Mouse (Mus musculus) limb, embryonic 11.5 days (tissue): ENCODE measurements around the gene Col5a1. TPM values are rescaled to one million over a fixed set of nuclear protein-coding genes. Genes with fewer than 3 reads are reported as not detected.

Source experiments
- ATAC-seq: fragments of 200-750 bp; cut with Nextera tagmentation; 2 replicates; pipeline ENCODE4 v1.8.0; 2017; ENCODE audit warnings: low read depth; ENCODE audit not compliant: insufficient number of reproducible peaks, low FRiP score, low TSS enrichment
- DNase-seq: peaks from one replicate; pipeline ENCODE4 v3.0.0-alpha.2; 2015; ENCODE audit warnings: low spot score
- H3K27ac ChIP-seq: fragments of 300-500 bp; sonication (generic); replicated peaks from 2 replicates; pipeline ENCODE4 v1.5.1; 2014; ENCODE audit warnings: low read depth, mild to moderate bottlenecking, low read length
- H3K27me3 ChIP-seq: fragments of 300-500 bp; sonication (generic); 2 replicates; pipeline ENCODE4 v1.6.1; 2014; ENCODE audit warnings: mild to moderate bottlenecking, low read length, mixed read lengths; ENCODE audit not compliant: control insufficient read depth, insufficient read depth
- H3K36me3 ChIP-seq: fragments of 300-500 bp; sonication (generic); 2 replicates; pipeline ENCODE4 v1.6.1; 2014; ENCODE audit warnings: mild to moderate bottlenecking, low read length, moderate library complexity, mixed read lengths; ENCODE audit not compliant: control insufficient read depth, insufficient read depth
- H3K4me1 ChIP-seq: fragments of 300-500 bp; sonication (generic); 2 replicates; pipeline ENCODE4 v1.6.1; 2014; ENCODE audit warnings: low read length, mixed read lengths; ENCODE audit not compliant: control insufficient read depth, insufficient read depth
- H3K4me2 ChIP-seq: fragments of 300-500 bp; sonication (generic); 2 replicates; pipeline ENCODE4 v1.6.1; 2014; ENCODE audit warnings: low read depth, mild to moderate bottlenecking, moderate library complexity; ENCODE audit not compliant: severe bottlenecking
- H3K4me3 ChIP-seq: fragments of 300-500 bp; sonication (generic); 2 replicates; pipeline ENCODE4 v1.5.1; 2014; ENCODE audit warnings: low read depth, low read length
- H3K9ac ChIP-seq: fragments of 300-500 bp; sonication (generic); 2 replicates; pipeline ENCODE4 v1.6.1; 2014; ENCODE audit warnings: mild to moderate bottlenecking, low read length
- H3K9me3 ChIP-seq: fragments of 300-500 bp; sonication (generic); 2 replicates; pipeline ENCODE4 v1.6.1; 2016; ENCODE audit warnings: low read length; ENCODE audit not compliant: control insufficient read depth
- WGBS: fragments of 180-500 bp; shearing (Covaris S2); extraction: QIAGEN DNeasy Blood & Tissue Kit; methylation state at CpG from one replicate; pipeline ENCODE4 v1.1.7; 2014; 5-methylcytosine and 5-hydroxymethylcytosine counted together
- polyA plus RNA-seq: library from polyadenylated mRNA; unstranded; fragments of >200 nt; fragmentation: Nextera tagmentation; extraction: Ambion mirVana; gene quantifications from 2 replicates; pipeline ENCODE4 v1.2.1, GENCODE M21; 2014

Gene Col5a1
- polyA plus RNA-seq, 1 experiment from 2014 or later = 28.5 TPM

GRCm38 (mm10) chr2:27947917-27948316, 61.7 kb downstream of the Col5a1 start:
- Histone ChIP-seq H3K4me3 (no peak overlapping the region), H3K9ac (no peak overlapping the region), H3K9me3 (no peaks in the 10 kb centered on the region), H3K4me1 (no peaks in the 10 kb centered on the region), H3K4me2 (no peak overlapping the region), H3K36me3 (peaks cover 2% of the 10 kb centered on the region; the same call in 1 of the 2 replicates), H3K27ac (no peak overlapping the region), H3K27me3 (no peaks in the 10 kb centered on the region)
- no peak for ATAC-seq
- WGBS = 89% methylated on average over 5 of the region's 5 CpGs
- DNase-seq = no peak

- 89% methylated on average over 3 of the region's 3 CpGs for WGBS
- H3K4me2 ChIP-seq = no peak overlapping the region
- H3K9me3 ChIP-seq = no peaks in the 10 kb centered on the region
- peaks cover 2% of the 10 kb centered on the region for H3K36me3 ChIP-seq
- peaks cover 2% of the 10 kb centered on the region; the same call in 1 of the 2 replicates for H3K4me1 ChIP-seq
- H3K27ac ChIP-seq = no peak overlapping the region
- no peak for DNase-seq
- H3K9ac ChIP-seq = no peak overlapping the region
- H3K4me3 ChIP-seq = no peak overlapping the region
- H3K27me3 ChIP-seq = no peaks in the 10 kb centered on the region
- ATAC-seq = no peak
These were observed 67.6 kb downstream of the Col5a1 start for GRCm38 (mm10) chr2:27953866-27954265.

- H3K9ac ChIP-seq = no peak overlapping the region
- H3K9me3 ChIP-seq = no peaks in the 10 kb centered on the region
- no peak overlapping the region for H3K4me3 ChIP-seq
- DNase-seq (no peak), ATAC-seq (no peak)
- H3K4me2 ChIP-seq = no peak overlapping the region
- peaks cover 2% of the 10 kb centered on the region; the same call in 1 of the 2 replicates for H3K4me1 ChIP-seq
- peaks cover 2% of the 10 kb centered on the region for H3K36me3 ChIP-seq
- H3K27ac ChIP-seq = no peak overlapping the region
- no peaks in the 10 kb centered on the region for H3K27me3 ChIP-seq
- 18% methylated on average over 3 of the region's 3 CpGs for WGBS
These were observed 68.7 kb downstream of the Col5a1 start for GRCm38 (mm10) chr2:27954924-27955323.

DNA sequence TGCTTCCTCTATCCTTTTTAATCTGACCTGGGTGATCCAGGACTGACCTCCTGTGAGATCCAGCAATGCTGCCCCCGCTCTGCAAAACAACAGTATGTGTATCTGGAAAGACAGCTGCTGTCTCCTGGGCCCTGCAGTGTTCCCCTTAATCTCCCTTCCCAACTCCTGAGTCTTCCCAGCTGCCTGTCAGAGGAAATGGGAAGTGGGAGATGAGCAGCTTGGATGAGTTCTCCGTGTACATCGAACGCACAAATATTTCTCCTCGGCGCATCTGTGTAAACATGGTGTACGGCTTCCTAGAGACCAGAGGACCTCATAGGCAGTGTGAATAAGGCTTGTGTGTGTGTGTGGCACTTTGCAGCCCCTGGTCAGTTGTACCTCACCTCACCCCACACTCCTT, 70.5 kb downstream of the Col5a1 start:
- no peaks in the 10 kb centered on the region for H3K9me3 ChIP-seq
- DNase-seq = no peak
- no peaks in the 10 kb centered on the region; the same call in none of the 2 replicates for H3K36me3 ChIP-seq
- H3K4me2 ChIP-seq = no peak overlapping the region
- WGBS = 92% methylated on average over 7 of the region's 7 CpGs
- peaks cover 2% of the 10 kb centered on the region; the same call in 1 of the 2 replicates for H3K4me1 ChIP-seq
- no peak overlapping the region for H3K4me3 ChIP-seq
- H3K9ac ChIP-seq = no peak overlapping the region
- no peaks in the 10 kb centered on the region for H3K27me3 ChIP-seq
- ATAC-seq = no peak
- no peak overlapping the region for H3K27ac ChIP-seq

DNA sequence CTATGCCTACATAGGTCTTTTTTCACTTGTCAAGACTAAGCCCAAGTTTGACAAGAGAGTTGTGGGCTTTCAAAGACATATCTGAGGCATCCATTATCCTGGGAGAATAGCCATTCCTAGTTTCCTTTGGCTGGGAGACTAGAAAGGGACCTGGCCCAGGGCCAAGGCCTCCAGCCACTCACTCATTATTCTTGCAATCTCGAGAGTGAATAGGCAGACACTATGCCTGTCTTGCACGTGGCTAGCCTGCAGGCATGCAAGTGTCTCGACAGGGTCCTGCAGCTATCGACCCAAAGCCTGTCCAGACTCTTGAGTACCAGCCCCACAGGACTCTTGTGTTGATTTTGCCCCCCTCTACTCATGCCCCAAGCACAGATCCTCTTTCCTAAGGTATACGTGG, 71.0 kb downstream of the Col5a1 start:
- no peak overlapping the region for H3K4me2 ChIP-seq
- H3K36me3 ChIP-seq = no peaks in the 10 kb centered on the region; the same call in none of the 2 replicates
- no peak for DNase-seq
- H3K9ac ChIP-seq = no peak overlapping the region
- peaks cover 2% of the 10 kb centered on the region; the same call in 1 of the 2 replicates for H3K4me1 ChIP-seq
- H3K27me3 ChIP-seq = no peaks in the 10 kb centered on the region
- WGBS = 74% methylated on average over 5 of the region's 5 CpGs
- no peak overlapping the region for H3K4me3 ChIP-seq
- ATAC-seq = no peak
- H3K27ac ChIP-seq = no peak overlapping the region
- no peaks in the 10 kb centered on the region for H3K9me3 ChIP-seq

GRCm38 (mm10) chr2:27959275-27959674, 73.0 kb downstream of the Col5a1 start:
- H3K36me3 ChIP-seq = no peaks in the 10 kb centered on the region; the same call in 1 of the 2 replicates
- H3K4me2 ChIP-seq = no peak overlapping the region
- H3K4me3 ChIP-seq = no peak overlapping the region
- H3K27ac ChIP-seq = no peak overlapping the region
- H3K4me1 ChIP-seq = peaks cover 2% of the 10 kb centered on the region; the same call in 1 of the 2 replicates
- H3K27me3 ChIP-seq = no peaks in the 10 kb centered on the region
- H3K9ac ChIP-seq = no peak overlapping the region
- no peak for DNase-seq
- no peak for ATAC-seq
- no peaks in the 10 kb centered on the region for H3K9me3 ChIP-seq
- WGBS = 79% methylated on average over 6 of the region's 6 CpGs

DNA sequence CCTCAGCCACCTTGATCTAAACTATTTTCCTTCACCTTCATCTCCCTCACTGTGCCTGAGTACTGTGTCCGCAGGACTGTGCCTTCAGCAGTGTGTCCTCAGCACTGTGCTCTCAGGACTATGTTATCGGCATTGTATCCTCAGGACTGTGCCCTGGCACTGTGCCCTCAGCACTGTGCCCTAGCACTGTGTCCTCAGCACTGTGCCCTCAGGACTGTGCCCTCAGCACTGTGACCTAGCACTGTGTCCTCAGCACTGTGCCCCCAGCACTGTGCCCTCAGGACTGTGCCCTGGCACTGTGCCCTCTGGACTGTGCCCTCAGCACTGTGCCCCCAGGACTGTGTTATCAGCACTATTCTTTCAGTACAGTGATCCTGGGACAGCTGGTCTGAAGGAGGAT, 75.0 kb downstream of the Col5a1 start:
- Histone ChIP-seq H3K4me1 (peaks cover 2% of the 10 kb centered on the region; the same call in 1 of the 2 replicates), H3K4me2 (no peak overlapping the region), H3K4me3 (no peak overlapping the region), H3K36me3 (no peaks in the 10 kb centered on the region), H3K27ac (no peak overlapping the region), H3K27me3 (no peaks in the 10 kb centered on the region), H3K9ac (no peak overlapping the region), H3K9me3 (no peaks in the 10 kb centered on the region)
- ATAC-seq = no peak
- WGBS = 98% methylated on average over 2 of the region's 2 CpGs
- no peak for DNase-seq

DNA sequence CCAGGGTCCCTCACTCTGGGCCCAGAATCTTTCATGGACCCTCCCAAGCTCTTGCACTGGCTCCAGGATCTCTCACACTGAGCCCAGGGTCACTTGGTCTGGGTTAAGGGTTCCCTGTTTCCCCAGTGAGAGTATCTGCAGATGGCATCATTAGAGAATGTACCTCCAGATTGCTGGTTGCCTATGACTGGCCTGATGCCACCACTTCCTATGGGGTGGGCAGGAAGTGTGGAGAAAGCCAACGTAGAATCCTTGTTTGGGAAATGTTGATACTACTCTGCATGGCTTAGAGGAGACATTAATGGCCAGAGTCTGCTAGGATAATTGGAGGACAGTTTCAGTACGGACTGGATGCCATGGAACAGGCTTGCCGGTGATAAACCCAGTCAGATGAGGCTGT, 76.2 kb downstream of the Col5a1 start:
- no peak overlapping the region for H3K4me2 ChIP-seq
- ATAC-seq = no peak
- no peaks in the 10 kb centered on the region for H3K27me3 ChIP-seq
- peaks cover 2% of the 10 kb centered on the region; the same call in 1 of the 2 replicates for H3K4me1 ChIP-seq
- 88% methylated on average over 3 of the region's 3 CpGs for WGBS
- no peak overlapping the region for H3K27ac ChIP-seq
- H3K4me3 ChIP-seq = no peak overlapping the region
- H3K9ac ChIP-seq = no peak overlapping the region
- H3K36me3 ChIP-seq = no peaks in the 10 kb centered on the region; the same call in 1 of the 2 replicates
- no peak for DNase-seq
- no peaks in the 10 kb centered on the region for H3K9me3 ChIP-seq

GRCm38 (mm10) chr2:27969158-27969557, 82.9 kb downstream of the Col5a1 start:
- H3K9ac ChIP-seq = no peak overlapping the region
- no peak overlapping the region for H3K4me2 ChIP-seq
- no peaks in the 10 kb centered on the region for H3K9me3 ChIP-seq
- no peaks in the 10 kb centered on the region for H3K4me1 ChIP-seq
- no peak overlapping the region for H3K27ac ChIP-seq
- WGBS = 14% methylated on average over 6 of the region's 6 CpGs
- no peak overlapping the region for H3K4me3 ChIP-seq
- no peaks in the 10 kb centered on the region for H3K27me3 ChIP-seq
- no peaks in the 10 kb centered on the region; the same call in 1 of the 2 replicates for H3K36me3 ChIP-seq
- DNase-seq (peak; percentile 72), ATAC-seq (no peak)
